Mouse (Mus musculus) forebrain, embryonic 11.5 days (tissue): ENCODE measurements around the gene Gm21586. TPM values are rescaled to one million over a fixed set of nuclear protein-coding genes. Genes with fewer than 3 reads are reported as not detected.
"Not testable (repeated sequence)": the region's sequence is repeated elsewhere in the genome, so short reads cannot be mapped to it uniquely, and the experiment has no call there.

Experiments
- ATAC-seq: fragments of 200-750 bp; cut with Nextera tagmentation; replicated peaks from 2 replicates; pipeline ENCODE4 v1.8.0; 2017; ENCODE audit warnings: moderate TSS enrichment; ENCODE audit not compliant: low FRiP score
- DNase-seq: peaks from one replicate; pipeline ENCODE4 v3.0.0-alpha.2; 2017; ENCODE audit warnings: low spot score
- H3K27ac ChIP-seq: fragments of 300-500 bp; sonication (generic); 2 replicates; pipeline ENCODE4 v1.5.1; 2014; ENCODE audit warnings: low read depth, low read length
- H3K27me3 ChIP-seq: fragments of 300-500 bp; sonication (generic); 2 replicates; pipeline ENCODE4 v1.6.1; 2014; ENCODE audit warnings: mild to moderate bottlenecking, low read length, mixed read lengths; ENCODE audit not compliant: control insufficient read depth, insufficient read depth
- H3K36me3 ChIP-seq: fragments of 300-500 bp; sonication (generic); 2 replicates; pipeline ENCODE4 v1.6.1; 2014; ENCODE audit warnings: mild to moderate bottlenecking, low read length, moderate library complexity, mixed read lengths; ENCODE audit not compliant: control insufficient read depth, insufficient read depth
- H3K4me1 ChIP-seq: fragments of 300-500 bp; sonication (generic); replicated peaks from 2 replicates; pipeline ENCODE4 v1.6.1; 2014; ENCODE audit warnings: low read length, mixed read lengths; ENCODE audit not compliant: control insufficient read depth, insufficient read depth
- H3K4me2 ChIP-seq: fragments of 300-500 bp; sonication (generic); 2 replicates; pipeline ENCODE4 v1.6.1; 2014; ENCODE audit warnings: low read depth, mild to moderate bottlenecking, low read length, moderate library complexity, mixed read lengths; ENCODE audit not compliant: severe bottlenecking
- H3K4me3 ChIP-seq: fragments of 300-500 bp; sonication (generic); 2 replicates; pipeline ENCODE4 v1.5.1; 2014; ENCODE audit warnings: low read depth, low read length
- H3K9ac ChIP-seq: fragments of 300-500 bp; sonication (generic); 2 replicates; pipeline ENCODE4 v1.6.1; 2014; ENCODE audit warnings: low read length
- H3K9me3 ChIP-seq: fragments of 300-500 bp; sonication (generic); 2 replicates; pipeline ENCODE4 v1.6.1; 2016; ENCODE audit warnings: low read length, mixed read lengths; ENCODE audit not compliant: control insufficient read depth
- WGBS: fragments of 180-500 bp; shearing (Covaris S2); extraction: QIAGEN DNeasy Blood & Tissue Kit; methylation state at CpG from one replicate; pipeline ENCODE4 v1.1.7; 2014; 5-methylcytosine and 5-hydroxymethylcytosine counted together
- polyA plus RNA-seq: library from polyadenylated mRNA; unstranded; fragments of >200 nt; fragmentation: Nextera tagmentation; extraction: Ambion mirVana; gene quantifications from 2 replicates; pipeline ENCODE4 v1.2.1, GENCODE M21; 2014

The Gm21586 gene
- not detected in 2 replicates for polyA plus RNA-seq

DNA sequence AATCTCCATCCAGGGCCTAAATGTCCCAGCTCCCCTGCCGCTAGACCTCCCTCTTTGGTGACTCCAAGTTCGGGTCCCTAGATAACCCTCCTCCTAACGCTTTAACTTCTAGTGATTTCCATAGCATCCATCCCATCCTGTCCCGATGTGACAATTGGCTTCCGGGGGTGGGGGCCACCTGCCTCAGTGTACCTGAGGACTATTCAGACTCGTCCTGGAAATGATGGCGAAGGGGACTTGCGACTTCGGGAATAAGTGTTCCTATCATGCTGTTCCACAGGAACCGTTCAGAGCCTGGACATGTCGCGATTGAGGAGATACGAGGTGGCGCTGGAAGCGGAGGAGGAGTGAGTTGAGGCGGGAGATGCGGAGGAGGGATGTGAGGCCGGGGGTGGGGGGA is at the start of gene Gm21586:
TSS of gene Gm21586 (plus strand) at position 301 of the 400 bp plus-strand sequence.
- H3K36me3 ChIP-seq, H3K9me3 ChIP-seq, H3K27me3 ChIP-seq, H3K4me2 ChIP-seq, ATAC-seq, DNase-seq, H3K9ac ChIP-seq, H3K27ac ChIP-seq, H3K4me3 ChIP-seq, H3K4me1 ChIP-seq: not testable (repeated sequence)
- no CpG with 5 or more reads among the region's 18 CpGs for WGBS

DNA sequence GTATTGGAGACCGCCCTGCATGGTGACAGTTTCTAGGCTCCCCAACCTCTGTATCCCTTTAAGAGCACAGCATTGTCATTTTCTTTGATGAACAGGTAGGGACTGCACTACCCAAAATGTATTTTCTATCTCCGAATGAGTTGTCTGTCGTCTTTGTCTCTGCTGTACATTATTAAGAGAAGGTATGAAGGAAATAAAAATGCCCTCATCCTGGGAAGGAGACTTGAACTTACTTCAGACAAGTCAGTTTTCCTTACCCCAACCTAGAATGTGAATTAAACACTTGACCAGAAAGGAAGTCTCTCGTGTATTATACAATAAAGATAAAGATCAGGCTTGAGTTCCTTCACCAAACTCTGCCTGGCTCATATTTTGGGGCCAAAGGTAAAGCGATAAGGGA is 27.3 kb downstream of the Gm21586 start, which contains the start of gene Gm2163:
TSS of gene Gm2163 (plus strand) at position 301 of the 400 bp plus-strand sequence.
- not testable (repeated sequence) for H3K9me3 ChIP-seq, H3K27ac ChIP-seq, DNase-seq, H3K27me3 ChIP-seq, H3K4me1 ChIP-seq, ATAC-seq, H3K4me3 ChIP-seq, H3K4me2 ChIP-seq, H3K36me3 ChIP-seq, H3K9ac ChIP-seq
- WGBS, result no CpG with 5 or more reads among the region's 5 CpGs

Other genes with a start within 250 kb of the Gm21586 start
- gene Gm10600, start 198.7 kb upstream of the Gm21586 start, polyA plus RNA-seq, result not detected in 2 replicates
- not detected in 2 replicates for gene Ccl21b, start 183.6 kb upstream of the Gm21586 start, polyA plus RNA-seq
- gene Gm21953, start 145.1 kb upstream of the Gm21586 start, polyA plus RNA-seq, result not detected in 2 replicates
- gene Fam205a3, start 121.0 kb upstream of the Gm21586 start, polyA plus RNA-seq, result not detected in 2 replicates
- gene Gm2163, start 27.4 kb downstream of the Gm21586 start, polyA plus RNA-seq, result not detected in 2 replicates
- gene Fam205a2, start 88.8 kb downstream of the Gm21586 start, polyA plus RNA-seq, result not detected in 2 replicates
- gene Gm10591, start 172.8 kb downstream of the Gm21586 start, polyA plus RNA-seq, result not detected in 2 replicates
- gene Gm2564, start 190.3 kb downstream of the Gm21586 start, polyA plus RNA-seq, result not detected in 2 replicates
- gene Ccl27b, start 215.9 kb downstream of the Gm21586 start, polyA plus RNA-seq, result not detected in 2 replicates
- gene Il11ra2, start 222.5 kb downstream of the Gm21586 start, polyA plus RNA-seq, result not detected in 2 replicates